Mouse (Mus musculus) adrenal gland, adult 2 months (tissue): ENCODE results near the gene Lix1l. TPM values are rescaled to one million over a fixed set of nuclear protein-coding genes. Genes with fewer than 3 reads are reported as not detected.

Experiments
- DNase-seq: peaks from one replicate; pipeline ENCODE4 v3.0.0; 2021
- polyA plus RNA-seq: library from polyadenylated mRNA; depleted of rRNA; stranded (reverse); fragments of >200 nt; gene quantifications from 2 replicates; pipeline ENCODE4 v1.2.3, GENCODE M21; 2012
- total RNA-seq, 2 experiments: library from RNA; stranded (reverse); gene quantifications; 2 replicates each; pipeline ENCODE4 v1.2.3; 2021

Lix1l gene
- total and polyA plus RNA-seq, 3 experiments = 21.1 to 46.4 (median 31.2) TPM

GRCm38 (mm10) chr3:96565105-96565504 lies 35.8 kb upstream of the Lix1l start:
- DNase-seq = no peak

- no peak for DNase-seq
Measured at GRCm38 (mm10) chr3:96566661-96567450, 34.1 kb upstream of the Lix1l start.

DNA sequence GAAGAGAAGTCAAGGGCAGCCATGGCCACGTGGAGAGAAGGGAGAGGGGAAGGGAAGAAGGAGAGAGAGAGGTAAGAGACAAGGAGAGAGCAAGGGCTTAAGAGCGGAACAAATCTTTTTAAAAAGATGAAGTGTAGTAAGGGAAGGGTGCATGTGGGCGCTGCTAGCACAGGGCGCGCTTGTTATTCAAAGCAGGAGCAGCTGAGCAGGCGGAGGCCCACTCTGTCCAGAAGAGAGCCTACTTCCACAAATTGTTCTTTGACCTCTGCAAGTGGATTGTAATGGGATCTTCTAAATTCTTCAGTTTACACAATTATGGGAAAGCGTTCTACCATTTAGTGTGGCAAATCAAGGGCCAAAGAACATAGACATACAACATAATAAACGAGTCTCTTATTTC lies 32.3 kb upstream of the Lix1l start:
- DNase-seq = no peak

GRCm38 (mm10) chr3:96569506-96569905 lies 31.4 kb upstream of the Lix1l start:
- no peak for DNase-seq

- DNase-seq = no peak
Measured at GRCm38 (mm10) chr3:96569966-96570605, 30.9 kb upstream of the Lix1l start.

DNA sequence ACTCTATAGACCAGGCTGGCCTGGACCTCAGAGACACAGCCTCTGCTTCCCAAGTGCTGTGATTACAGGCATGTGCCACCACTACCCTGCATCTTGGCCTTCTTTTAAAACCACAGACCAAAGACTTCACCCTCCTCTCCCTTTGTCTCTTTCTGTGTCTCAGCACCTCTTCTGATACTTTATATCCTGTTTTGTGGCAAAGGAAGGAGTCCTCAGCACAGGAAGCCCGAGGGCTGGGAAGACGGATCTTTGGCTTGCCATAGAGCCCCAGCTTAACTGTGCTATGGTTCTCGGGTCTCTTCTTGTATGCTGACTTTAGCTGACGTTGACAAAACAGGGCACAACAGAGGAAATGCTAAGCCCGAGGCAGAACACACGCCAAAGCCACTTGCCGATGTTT lies 30.3 kb upstream of the Lix1l start:
- DNase-seq = no peak

DNA sequence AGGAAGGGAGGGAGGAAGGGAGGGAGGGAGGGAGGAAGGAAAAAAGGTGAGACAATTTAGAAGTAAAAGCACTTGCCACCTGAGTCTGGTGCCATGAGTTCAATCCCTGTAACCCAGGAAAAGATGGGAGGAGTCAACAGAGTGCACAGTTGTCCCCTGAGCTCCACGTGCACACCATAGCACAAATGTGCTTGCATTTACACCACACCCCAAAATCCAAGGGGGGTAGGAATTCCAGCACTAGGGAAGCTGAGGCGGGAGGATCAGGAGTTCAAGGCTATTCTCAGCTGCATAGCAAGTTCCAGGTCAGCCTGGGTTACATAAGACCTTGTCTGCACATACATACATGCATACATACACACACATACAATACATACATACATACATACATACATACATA lies 29.6 kb upstream of the Lix1l start:
- DNase-seq = no peak

DNA sequence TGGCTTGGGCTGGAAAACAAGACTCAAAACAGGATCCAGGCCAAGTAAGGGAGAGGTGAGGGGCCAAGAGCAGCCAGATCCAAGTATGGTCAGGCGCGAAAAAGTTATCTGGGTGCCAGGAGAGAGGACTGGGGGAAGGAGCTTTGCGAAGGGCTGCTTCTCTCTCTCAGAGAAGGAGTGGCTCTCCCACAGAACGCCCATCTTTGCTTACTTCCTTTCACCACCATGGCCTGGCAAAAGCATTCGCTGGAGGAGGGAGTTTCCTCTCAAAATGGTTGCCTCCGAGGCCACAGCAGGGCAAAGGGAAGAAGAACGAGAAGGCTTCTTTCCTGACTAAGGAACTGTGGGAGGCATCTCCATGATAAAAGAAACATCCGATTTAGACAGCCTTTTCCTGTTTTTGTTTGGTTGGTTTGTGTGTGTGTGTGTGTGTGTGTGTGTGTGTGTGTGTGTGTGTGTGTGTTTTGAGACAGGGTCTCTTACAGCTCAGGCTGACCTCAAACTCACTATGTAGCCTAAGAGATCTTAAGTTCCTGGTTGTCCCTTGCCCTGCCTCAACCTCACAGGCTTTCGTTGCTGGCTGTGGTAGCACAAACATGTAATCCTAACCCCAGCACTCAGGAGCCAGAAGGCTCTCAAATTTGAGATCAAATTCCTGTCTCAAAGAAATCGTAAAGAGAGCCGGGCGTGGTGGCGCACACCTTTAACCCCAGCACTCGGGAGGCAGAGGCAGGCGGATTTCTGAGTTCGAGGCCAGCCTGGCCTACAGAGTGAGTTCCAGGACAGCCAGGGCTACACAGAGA lies 28.9 kb upstream of the Lix1l start:
- DNase-seq = no peak

- peak; percentile 74 for DNase-seq
Measured at GRCm38 (mm10) chr3:96573611-96574511, 27.1 kb upstream of the Lix1l start.

DNA sequence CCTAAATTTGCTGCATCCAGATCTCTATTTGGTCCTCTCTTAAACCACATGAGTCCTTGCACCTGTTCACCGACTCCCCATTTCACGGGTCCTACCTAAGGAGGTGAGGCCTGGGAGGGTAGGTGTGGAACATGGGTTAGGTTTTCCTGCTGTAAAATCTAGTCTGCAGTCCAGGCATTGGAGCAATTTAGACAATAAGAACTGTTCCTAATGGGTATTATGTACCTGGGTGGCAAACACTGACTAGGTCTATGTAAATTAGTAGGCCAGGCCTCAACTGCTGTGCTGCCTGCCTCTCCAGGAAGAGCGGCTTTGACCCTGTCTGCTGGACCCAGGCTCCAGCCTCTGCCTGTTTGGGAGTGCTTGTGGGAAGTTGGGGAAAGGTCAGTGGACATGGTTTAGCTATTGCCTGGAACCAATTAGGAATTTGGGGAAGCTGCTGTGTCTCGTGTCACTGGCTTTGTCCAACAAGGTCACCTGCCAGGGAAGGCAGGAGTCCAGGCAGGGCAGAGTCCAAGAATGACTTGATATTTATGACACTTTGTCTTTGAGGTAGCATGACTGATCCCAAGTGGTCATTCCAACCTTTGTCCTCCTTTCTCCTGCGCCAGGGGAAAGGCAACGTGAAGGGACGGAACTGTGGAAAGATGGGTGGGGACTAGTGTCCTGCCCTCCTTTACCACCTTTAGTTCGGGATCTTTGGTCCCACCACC lies 25.5 kb upstream of the Lix1l start:
- peak; percentile 73 for DNase-seq

DNA sequence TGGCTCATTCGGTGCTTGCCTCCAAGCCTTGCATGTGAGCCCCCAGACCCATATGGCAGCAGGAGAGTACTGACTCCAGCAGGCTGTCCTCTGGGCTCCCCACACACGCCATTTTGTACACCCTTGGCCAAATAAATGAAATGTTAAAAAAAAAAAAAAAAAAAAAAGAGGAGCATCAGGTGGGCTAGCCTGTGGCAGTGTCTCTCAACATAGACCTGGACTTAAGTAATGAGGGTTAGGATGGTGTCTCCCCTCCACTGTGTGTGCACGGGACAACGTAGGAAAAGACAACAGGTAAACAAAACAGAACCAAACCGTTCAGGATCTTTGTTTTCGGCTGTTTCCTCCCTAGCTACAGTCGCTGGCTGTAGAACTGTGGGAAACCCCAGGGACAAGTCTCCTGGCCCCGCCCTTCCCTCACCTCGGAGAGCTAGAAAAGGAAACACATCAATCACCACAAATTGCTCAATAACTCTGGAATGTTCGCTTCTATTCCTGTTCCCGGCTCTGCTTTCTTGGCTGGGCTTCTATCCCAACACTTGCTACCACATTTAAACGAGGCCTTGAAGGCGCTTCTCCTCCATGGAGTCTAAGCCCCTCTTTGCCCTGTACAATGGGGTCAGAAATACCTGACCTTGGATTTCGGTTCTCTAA lies 24.8 kb upstream of the Lix1l start:
- DNase-seq = peak; percentile 89

- peak; percentile 94 for DNase-seq
Measured at GRCm38 (mm10) chr3:96576690-96577541, 24.0 kb upstream of the Lix1l start, which contains the start of gene Gm16253. Gene Gm16253 (plus strand): TSS chr3:96576984.

DNA sequence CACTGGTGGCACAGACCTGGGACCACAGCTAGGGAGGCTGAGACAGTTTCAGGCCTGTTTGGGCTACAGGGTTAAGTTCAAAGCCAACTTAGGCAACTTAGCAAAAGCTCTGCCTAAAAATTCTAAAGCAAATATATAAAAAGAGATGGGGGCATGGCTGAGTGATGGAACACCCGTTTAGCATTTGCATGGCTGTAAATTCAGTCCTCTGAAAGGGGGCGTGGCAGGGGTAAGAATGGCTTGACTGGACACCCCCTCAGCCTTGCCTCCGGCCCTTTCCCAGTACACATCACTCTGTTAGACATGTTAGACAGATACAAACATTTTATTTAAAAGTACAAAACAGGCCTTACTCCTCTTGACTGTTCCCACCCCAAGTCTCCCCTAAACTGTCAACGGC lies 23.4 kb upstream of the Lix1l start:
- no peak for DNase-seq

DNA sequence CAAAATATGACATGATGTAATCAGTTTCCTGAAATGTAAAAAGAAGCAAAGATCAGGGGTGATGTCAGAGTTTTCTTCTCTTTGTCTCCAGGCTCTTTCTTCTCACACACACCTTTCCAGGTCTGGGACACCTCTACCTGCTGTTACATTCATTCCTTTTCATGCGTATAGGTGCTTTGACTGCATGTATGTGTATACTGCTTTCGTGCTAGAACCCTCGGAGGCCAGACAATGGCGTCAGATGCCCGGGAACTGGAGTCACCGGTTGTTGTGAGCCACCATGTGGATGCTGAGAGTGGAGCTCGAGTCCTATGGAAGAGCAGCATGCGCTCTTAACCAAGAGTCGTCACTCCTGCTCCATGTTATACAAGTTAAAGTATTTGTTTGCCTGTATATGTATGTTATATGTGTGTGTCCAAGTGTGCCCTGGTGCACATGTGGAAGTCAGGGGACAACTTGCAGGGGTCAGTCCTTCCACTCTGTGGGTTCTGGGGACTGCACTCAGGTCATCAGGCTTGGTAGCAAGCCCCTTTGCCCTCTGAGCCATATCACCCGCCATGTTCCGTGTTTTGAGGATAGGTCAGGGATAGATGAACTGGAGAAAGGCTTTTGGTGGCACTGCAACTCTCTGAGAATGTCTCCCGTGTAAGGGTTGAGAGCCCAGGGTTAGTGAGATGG lies 22.2 kb upstream of the Lix1l start:
- DNase-seq = no peak

DNA sequence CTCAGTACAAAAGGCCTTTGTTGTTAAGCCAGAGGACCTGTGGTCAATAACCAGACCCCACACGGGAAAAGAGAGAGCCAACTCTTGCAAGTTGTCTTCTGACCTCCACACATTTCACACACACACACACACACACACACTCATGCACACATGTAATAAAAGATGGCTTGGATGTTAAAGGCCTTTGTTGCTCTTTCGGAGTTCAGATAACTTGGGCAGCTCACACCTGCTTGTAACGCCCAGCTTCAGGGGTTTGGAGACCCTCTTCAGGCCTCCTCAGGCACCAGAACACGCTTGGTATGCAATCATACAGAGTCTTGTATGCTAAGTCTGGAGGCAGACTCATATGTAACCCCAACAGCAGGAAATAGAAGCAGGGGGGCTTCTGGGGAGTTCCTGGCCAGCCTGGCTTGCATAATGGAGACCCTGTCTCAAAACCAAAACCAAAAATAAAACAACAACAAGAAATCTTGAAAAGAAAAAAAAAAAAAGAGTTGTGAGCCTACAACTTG lies 21.7 kb upstream of the Lix1l start:
- no peak for DNase-seq

GRCm38 (mm10) chr3:96579885-96580454 lies 21.0 kb upstream of the Lix1l start:
- peak; percentile 93 for DNase-seq

DNA sequence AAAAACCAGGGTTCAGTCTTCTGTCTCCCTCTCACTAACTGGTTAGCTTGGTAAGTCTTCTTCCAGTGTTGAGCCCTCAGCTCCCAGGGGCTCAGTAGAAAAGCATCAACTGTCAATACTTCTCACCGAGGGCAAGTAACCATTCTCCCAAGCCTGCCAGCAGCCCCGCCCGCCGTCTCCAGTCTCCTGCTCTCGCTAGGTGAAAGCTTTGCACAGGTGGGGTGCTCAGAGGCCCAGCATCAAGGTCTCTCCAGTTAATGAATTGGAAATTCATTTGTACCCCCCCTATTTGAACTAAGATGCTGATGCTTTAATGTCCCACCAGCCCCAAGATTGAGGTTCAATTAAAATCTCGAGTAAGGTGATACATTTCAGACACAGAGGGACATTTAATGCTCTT lies 19.8 kb upstream of the Lix1l start:
- DNase-seq = no peak

- no peak for DNase-seq
Measured at GRCm38 (mm10) chr3:96581771-96582515, 19.0 kb upstream of the Lix1l start.
